Mouse (Mus musculus): ENCODE measurements around the gene Sept9.
"Not testable (repeated sequence)": the region's sequence is repeated elsewhere in the genome, so short reads cannot be mapped to it uniquely, and the experiment has no call there.

Gene Sept9

GRCm38 (mm10) chr11:117317429-117318101, 118.1 kb downstream of the Sept9 start:
- DNase-seq: no peak

GRCm38 (mm10) chr11:117318202-117318601, 118.7 kb downstream of the Sept9 start:
- DNase-seq: no peak

- no peak for DNase-seq
These were observed 119.5 kb downstream of the Sept9 start for GRCm38 (mm10) chr11:117318731-117319542.

- DNase-seq: no peak
These were observed 120.3 kb downstream of the Sept9 start for GRCm38 (mm10) chr11:117319543-117320335.

- no peak for DNase-seq
These were observed 121.0 kb downstream of the Sept9 start for GRCm38 (mm10) chr11:117320482-117320881.

GRCm38 (mm10) chr11:117321311-117321971, 122.0 kb downstream of the Sept9 start:
- no peak for DNase-seq

- DNase-seq: no peak
These were observed 122.8 kb downstream of the Sept9 start for GRCm38 (mm10) chr11:117322311-117322710.

- no peak for DNase-seq
These were observed 123.5 kb downstream of the Sept9 start for GRCm38 (mm10) chr11:117322730-117323579.

- no peak for DNase-seq
These were observed 124.6 kb downstream of the Sept9 start for GRCm38 (mm10) chr11:117323976-117324574.

- DNase-seq: not testable (repeated sequence)
These were observed 125.3 kb downstream of the Sept9 start for GRCm38 (mm10) chr11:117324718-117325117.

GRCm38 (mm10) chr11:117325131-117325467, 125.6 kb downstream of the Sept9 start:
- no peak for DNase-seq

GRCm38 (mm10) chr11:117325468-117326139, 126.1 kb downstream of the Sept9 start:
- DNase-seq: no peak

GRCm38 (mm10) chr11:117326140-117326725, 126.8 kb downstream of the Sept9 start:
- DNase-seq: no peak

- no peak for DNase-seq
These were observed 127.6 kb downstream of the Sept9 start for GRCm38 (mm10) chr11:117326867-117327600.

GRCm38 (mm10) chr11:117327633-117328032, 128.2 kb downstream of the Sept9 start:
- DNase-seq: no peak

- no peak for DNase-seq
These were observed 130.9 kb downstream of the Sept9 start for GRCm38 (mm10) chr11:117330076-117330950.

- no peak for DNase-seq
These were observed 131.4 kb downstream of the Sept9 start for GRCm38 (mm10) chr11:117330951-117331254.

GRCm38 (mm10) chr11:117331361-117332241, 132.1 kb downstream of the Sept9 start:
- no peak for DNase-seq
